Mouse (Mus musculus) liver, postnatal 0 days (tissue): ENCODE data around the gene Vmn2r26.
"Not testable (repeated sequence)": the region's sequence is repeated elsewhere in the genome, so short reads cannot be mapped to it uniquely, and the experiment has no call there.

ENCODE experiments used
- CTCF ChIP-seq: sonication (generic); IDR thresholded peaks from 2 replicates; pipeline ENCODE4 v1.5.1; 2016; ENCODE audit warnings: antibody characterized with exemption, low read depth
- EP300 ChIP-seq: IDR thresholded peaks from 2 replicates; pipeline ENCODE4 v1.6.1; 2016; ENCODE audit warnings: antibody characterized with exemption, low read depth, mild to moderate bottlenecking

DNA sequence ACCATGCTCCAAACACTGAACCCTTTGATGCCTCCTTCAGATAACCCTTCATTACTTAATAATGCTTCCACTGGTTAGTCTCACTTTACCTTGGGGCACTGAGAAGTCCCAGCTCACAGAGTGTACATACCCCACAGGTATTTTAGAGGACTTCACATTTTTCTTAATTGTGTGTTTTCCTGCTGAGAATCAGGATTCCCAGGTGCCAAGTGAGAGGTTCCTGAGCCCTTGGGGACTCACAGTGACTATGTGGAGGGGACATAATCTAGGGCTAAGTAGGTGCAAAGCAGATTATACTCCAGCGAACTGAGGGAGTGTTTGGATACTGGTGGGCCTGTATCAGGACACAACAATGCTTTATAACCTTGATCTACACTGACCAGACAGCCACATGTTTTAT is at the start of gene Vmn2r26:
- not testable (repeated sequence) for TF ChIP-seq CTCF, EP300
